Mouse (Mus musculus) liver, embryonic 12.5 days (tissue): ENCODE measurements around the gene Zfp945. TPM values are rescaled to one million over a fixed set of nuclear protein-coding genes. Genes with fewer than 3 reads are reported as not detected.

Source experiments
- polyA plus RNA-seq: library from polyadenylated mRNA; unstranded; fragments of >200 nt; fragmentation: Nextera tagmentation; extraction: Ambion mirVana; gene quantifications from 2 replicates; pipeline ENCODE4 v1.2.1, GENCODE M21; 2016

Zfp945 gene
- polyA plus RNA-seq, 1 experiment from 2014 or later = 3.0 TPM

Other genes with a start within 250 kb of the Zfp945 start
- gene Vmn2r113, start 75.8 kb upstream of the Zfp945 start, polyA plus RNA-seq = not detected in 2 replicates
- not detected in 2 replicates for gene Vmn2r-ps130, start 194.0 kb upstream of the Zfp945 start, polyA plus RNA-seq